Mouse (Mus musculus): ENCODE data around the gene Cphx2. TPM values are rescaled to one million over a fixed set of nuclear protein-coding genes. Genes with fewer than 3 reads are reported as not detected.
"Not testable (repeated sequence)": the region's sequence is repeated elsewhere in the genome, so short reads cannot be mapped to it uniquely, and the experiment has no call there.

Gene Cphx2
- not detected in 2 replicates for total RNA-seq (2021)
- long read RNA-seq, experiment 1, partial matches to known transcripts, result 0 of 1 reads
- long read RNA-seq, experiment 1, other reads (novel, unspliced or antisense), result 1 of 1 reads
- long read RNA-seq, experiment 2, result 0 reads

- DNase-seq, result not testable (repeated sequence)
Measured at GRCm38 (mm10) chr14:26081216-26081615, at the start of gene Cphx2. TSS of gene Cphx2 (plus strand) at chr14:26081516.

GRCm38 (mm10) chr14:26034364-26034763 lies 47.0 kb upstream of the Cphx2 start:
- not testable (repeated sequence) for DNase-seq

GRCm38 (mm10) chr14:26035439-26035838 lies 45.9 kb upstream of the Cphx2 start:
- not testable (repeated sequence) for DNase-seq

GRCm38 (mm10) chr14:26042611-26043010 lies 38.7 kb upstream of the Cphx2 start, which contains the start of gene Gm9780:
TSS of gene Gm9780 (minus strand) at chr14:26042711.
- DNase-seq, result not testable (repeated sequence)

- DNase-seq, result not testable (repeated sequence)
Measured at GRCm38 (mm10) chr14:26045007-26045406, 36.3 kb upstream of the Cphx2 start.

GRCm38 (mm10) chr14:26047026-26047425 lies 34.3 kb upstream of the Cphx2 start:
- not testable (repeated sequence) for DNase-seq

GRCm38 (mm10) chr14:26048767-26049166 lies 32.5 kb upstream of the Cphx2 start:
- not testable (repeated sequence) for DNase-seq

- not testable (repeated sequence) for DNase-seq
Measured at GRCm38 (mm10) chr14:26058184-26058583, 23.1 kb upstream of the Cphx2 start.

GRCm38 (mm10) chr14:26059362-26059761 lies 22.0 kb upstream of the Cphx2 start:
- DNase-seq, result not testable (repeated sequence)

- DNase-seq, result not testable (repeated sequence)
Measured at GRCm38 (mm10) chr14:26066574-26067324, 14.6 kb upstream of the Cphx2 start.

- DNase-seq, result not testable (repeated sequence)
Measured at GRCm38 (mm10) chr14:26067325-26067633, 14.0 kb upstream of the Cphx2 start, which contains the start of gene Tmem254c. TSS of gene Tmem254c (minus strand) at chr14:26067355.

GRCm38 (mm10) chr14:26076620-26077390 lies 4.5 kb upstream of the Cphx2 start:
- not testable (repeated sequence) for DNase-seq

- DNase-seq, result not testable (repeated sequence)
Measured at GRCm38 (mm10) chr14:26081997-26082396, 681 bp downstream of the Cphx2 start, which contains the start of gene Cphx3. TSS of gene Cphx3 (plus strand) at chr14:26082297.

GRCm38 (mm10) chr14:26097622-26098021 lies 16.3 kb downstream of the Cphx2 start:
- not testable (repeated sequence) for DNase-seq

GRCm38 (mm10) chr14:26118150-26118549 lies 36.8 kb downstream of the Cphx2 start, which contains the start of gene Duxbl2:
TSS of gene Duxbl2 (plus strand) at chr14:26118349.
- not testable (repeated sequence) for DNase-seq

GRCm38 (mm10) chr14:26118550-26119000 lies 37.3 kb downstream of the Cphx2 start:
- not testable (repeated sequence) for DNase-seq

- DNase-seq, result not testable (repeated sequence)
Measured at GRCm38 (mm10) chr14:26119095-26119494, 37.8 kb downstream of the Cphx2 start.

Other genes starting within 250 kb of the Cphx2 start
- gene Anxa11, start 239.4 kb upstream of the Cphx2 start, total RNA-seq (2021), result 51.1 and 59.2 TPM in 2 replicates
- gene Plac9a, start 178.4 kb upstream of the Cphx2 start, total RNA-seq (2021), result 2.7 and 6.5 TPM in 2 replicates
- gene Tmem254a, start 153.8 kb upstream of the Cphx2 start, total RNA-seq (2021), result 3.9 and 5.7 TPM in 2 replicates
- not detected in 2 replicates for gene Cphx1, start 143.2 kb upstream of the Cphx2 start, total RNA-seq (2021)
- gene Duxbl1, start 102.9 kb upstream of the Cphx2 start, total RNA-seq (2021), result 0.26 and 0.38 TPM in 2 replicates
- gene Gm9780, start 38.8 kb upstream of the Cphx2 start, total RNA-seq (2021), result 15.7 and 22.6 TPM in 2 replicates
- gene Tmem254c, start 14.2 kb upstream of the Cphx2 start, total RNA-seq (2021), result 4.7 and 7.0 TPM in 2 replicates
- not detected in 2 replicates for gene Cphx3, start 781 bp downstream of the Cphx2 start, total RNA-seq (2021)
- gene Duxbl2, start 36.8 kb downstream of the Cphx2 start, total RNA-seq (2021), result 1.1 TPM in 1 of 2 replicates, not detected in the other
- 42.8 and 43.8 TPM in 2 replicates for gene Plac9b, start 101.0 kb downstream of the Cphx2 start, total RNA-seq (2021)
- 18.5 and 25.0 TPM in 2 replicates for gene Tmem254b, start 125.5 kb downstream of the Cphx2 start, total RNA-seq (2021)
- gene Duxbl3, start 176.4 kb downstream of the Cphx2 start, total RNA-seq (2021), result 0.74 TPM in 1 of 2 replicates, not detected in the other

Measured in adrenal gland, postnatal 14 days (tissue).